Mouse (Mus musculus): ENCODE results near the gene Scd3. TPM values are rescaled to one million over a fixed set of nuclear protein-coding genes. Genes with fewer than 3 reads are reported as not detected.

Gene Scd3
- polyA plus RNA-seq, 1 experiment from 2014 or later = 0.19 TPM

DNA sequence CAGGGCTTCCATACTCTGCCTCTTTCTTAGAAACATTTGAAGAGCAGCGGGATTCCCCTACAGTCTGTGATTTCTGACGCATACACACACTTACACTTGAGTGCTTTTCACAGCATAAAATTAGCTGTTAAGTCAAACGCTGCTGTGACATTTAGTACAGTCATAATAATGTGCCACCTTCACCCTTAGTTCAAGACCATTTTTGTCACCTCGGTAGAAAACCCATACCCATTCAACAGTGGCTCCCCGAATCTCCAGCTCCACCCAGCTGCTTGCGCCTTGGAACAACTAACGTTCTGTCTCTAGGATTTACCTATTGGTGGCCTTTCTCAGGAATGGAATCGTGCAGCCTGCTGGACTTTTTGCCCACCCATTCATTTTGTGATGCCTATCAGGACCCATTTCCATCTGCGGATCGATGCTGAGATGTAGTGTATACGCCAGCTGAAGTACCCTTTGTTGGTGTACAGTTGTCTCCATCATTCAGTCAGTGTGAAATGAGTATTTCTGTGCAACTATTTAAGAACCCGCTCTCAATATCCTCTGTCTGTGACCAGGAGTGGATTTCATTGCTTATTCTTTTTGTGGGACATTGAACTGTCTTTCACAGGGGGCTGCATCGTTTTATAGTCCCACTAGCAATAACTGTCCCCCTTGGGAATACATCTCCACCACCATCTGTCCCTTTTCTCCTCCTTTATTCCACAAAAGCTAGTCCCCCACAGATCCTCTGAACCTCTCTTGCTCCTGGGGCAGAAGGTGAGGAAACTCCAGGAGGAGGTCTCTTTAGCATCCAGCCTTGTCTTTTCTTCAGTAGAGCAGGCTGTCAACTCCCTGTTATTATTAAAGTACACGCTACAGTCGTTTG lies 80.3 kb downstream of the Scd3 start:
- H3K4me2 ChIP-seq (ENCODE audit: low read length) = peak overlapping the region; percentile 76
- ATAC-seq (replicated peaks; ENCODE audit: low FRiP score, low TSS enrichment, low read depth) = 0 out of 2 replicates have a peak, but pooled peaks have one; percentile 0
- peak overlapping the region; percentile 46 for H3K9ac ChIP-seq (ENCODE audit: low read length)
- H3K9me3 ChIP-seq (ENCODE audit: control insufficient read depth, low read length) = no peaks in the 10 kb centered on the region
- no peak for DNase-seq (ENCODE audit: low spot score)
- H3K36me3 ChIP-seq (ENCODE audit: control insufficient read depth, insufficient read depth, low read length) = no peaks in the 10 kb centered on the region
- H3K27ac ChIP-seq (ENCODE audit: low read depth) = peak overlapping the region; percentile 91
- 29% methylated on average over 15 of the region's 15 CpGs for WGBS
- H3K27me3 ChIP-seq (replicated peaks; ENCODE audit: control insufficient read depth, insufficient read depth, low read length) = no peaks in the 10 kb centered on the region
- peak overlapping the region; percentile 43 for H3K4me3 ChIP-seq (ENCODE audit: low read depth, low read length)
- peaks cover 57% of the 10 kb centered on the region for H3K4me1 ChIP-seq (replicated peaks; ENCODE audit: control insufficient read depth, insufficient read depth, low read length)

DNA sequence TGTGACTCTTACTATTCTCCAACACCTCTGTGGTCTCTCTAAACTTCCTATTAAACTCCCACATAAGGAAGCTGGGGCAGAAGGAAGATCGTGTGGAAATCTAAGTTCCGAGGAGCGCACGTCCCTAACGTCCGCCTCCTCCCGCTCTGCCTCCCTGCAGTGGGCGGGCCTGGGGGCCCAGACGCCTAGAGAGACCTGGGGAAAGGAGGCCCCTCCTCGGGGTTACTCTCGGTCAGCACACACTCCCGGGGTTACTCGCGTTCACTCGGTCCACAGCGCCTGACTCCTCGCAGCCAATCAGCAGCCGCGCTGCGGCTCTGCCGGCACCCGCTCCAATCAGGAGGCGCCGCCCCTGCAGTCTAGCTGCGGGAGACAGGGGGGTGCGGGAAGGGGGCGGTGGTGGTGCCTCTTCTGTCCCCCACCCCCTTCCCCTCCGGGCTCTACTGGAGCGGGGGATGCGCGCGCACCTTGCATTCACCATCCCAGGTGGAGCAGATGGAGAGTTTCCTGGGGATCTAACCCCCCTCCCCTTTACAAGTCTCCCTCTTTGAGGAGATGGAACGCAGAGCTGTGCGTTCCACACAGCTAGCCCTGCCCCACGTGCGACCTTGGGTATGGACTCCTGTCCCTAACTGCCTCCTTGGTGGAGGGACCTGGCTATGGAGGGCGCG lies 81.1 kb downstream of the Scd3 start:
- WGBS = under 1% methylated on average over 36 of the region's 38 CpGs
- Histone ChIP-seq H3K27me3 (replicated peaks; ENCODE audit: control insufficient read depth, insufficient read depth, low read length) (no peaks in the 10 kb centered on the region), H3K4me3 (ENCODE audit: low read depth, low read length) (peak overlapping the region; percentile 43), H3K4me2 (ENCODE audit: low read length) (peak overlapping the region; percentile 76), H3K4me1 (replicated peaks; ENCODE audit: control insufficient read depth, insufficient read depth, low read length) (peaks cover 57% of the 10 kb centered on the region), H3K27ac (ENCODE audit: low read depth) (peak overlapping the region; percentile 91), H3K9me3 (ENCODE audit: control insufficient read depth, low read length) (no peaks in the 10 kb centered on the region), H3K36me3 (ENCODE audit: control insufficient read depth, insufficient read depth, low read length) (no peaks in the 10 kb centered on the region), H3K9ac (ENCODE audit: low read length) (peak overlapping the region; percentile 55)
- DNase-seq (ENCODE audit: low spot score) (peak; percentile 95), ATAC-seq (replicated peaks; ENCODE audit: low FRiP score, low TSS enrichment, low read depth) (peak; percentile 99)

DNA sequence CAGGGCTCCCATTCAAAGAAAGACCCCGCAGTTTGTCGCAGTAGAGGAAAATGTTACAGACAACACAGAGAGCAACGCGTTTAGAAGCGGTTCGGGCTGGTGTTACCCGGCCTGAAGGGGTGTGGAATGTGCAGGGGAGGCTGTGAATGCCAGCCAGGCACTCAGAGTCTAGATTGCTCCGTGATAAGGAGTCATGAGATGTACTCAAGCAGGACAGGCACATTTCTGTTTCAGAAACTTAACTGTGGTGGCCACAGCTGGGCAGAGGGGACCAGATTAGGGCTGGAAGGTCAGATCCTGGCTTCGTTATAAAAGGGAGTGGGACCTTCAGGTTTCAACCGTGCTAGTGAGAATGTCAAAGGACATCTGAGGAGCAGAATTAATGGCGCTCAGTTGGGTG lies 81.7 kb downstream of the Scd3 start:
- Histone ChIP-seq H3K4me1 (replicated peaks; ENCODE audit: control insufficient read depth, insufficient read depth, low read length) (peaks cover 57% of the 10 kb centered on the region), H3K36me3 (ENCODE audit: control insufficient read depth, insufficient read depth, low read length) (no peaks in the 10 kb centered on the region), H3K4me3 (ENCODE audit: low read depth, low read length) (peak overlapping the region; percentile 43), H3K27ac (ENCODE audit: low read depth) (peak overlapping the region; percentile 91), H3K27me3 (replicated peaks; ENCODE audit: control insufficient read depth, insufficient read depth, low read length) (no peaks in the 10 kb centered on the region), H3K9me3 (ENCODE audit: control insufficient read depth, low read length) (no peaks in the 10 kb centered on the region), H3K4me2 (ENCODE audit: low read length) (peak overlapping the region; percentile 76), H3K9ac (ENCODE audit: low read length) (peak overlapping the region; percentile 55)
- 4% methylated on average over 11 of the region's 11 CpGs for WGBS
- no peak for DNase-seq (ENCODE audit: low spot score)
- ATAC-seq (replicated peaks; ENCODE audit: low FRiP score, low TSS enrichment, low read depth) = no peak

DNA sequence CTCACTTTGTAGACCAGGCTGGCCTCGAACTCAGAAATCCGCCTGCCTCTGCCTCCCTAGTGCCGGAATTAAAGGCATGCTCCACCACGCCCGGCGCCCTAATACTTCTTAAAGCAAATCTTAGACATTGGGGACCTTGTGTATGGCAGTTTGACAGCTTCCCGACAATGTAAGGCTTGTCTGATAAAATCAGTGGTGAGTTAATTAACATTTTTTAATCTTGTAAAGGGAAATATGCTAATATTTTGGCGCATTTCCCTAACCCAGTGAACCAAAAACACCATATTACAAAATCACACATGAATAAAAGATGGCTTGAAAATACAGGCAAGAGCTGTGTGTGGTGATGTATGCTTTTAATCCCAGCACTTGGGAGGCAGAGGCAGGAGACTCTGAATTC lies 82.5 kb downstream of the Scd3 start:
- H3K36me3 ChIP-seq (ENCODE audit: control insufficient read depth, insufficient read depth, low read length) = no peaks in the 10 kb centered on the region
- H3K27ac ChIP-seq (ENCODE audit: low read depth) = no peak overlapping the region
- H3K4me2 ChIP-seq (ENCODE audit: low read length) = no peak overlapping the region
- H3K4me1 ChIP-seq (replicated peaks; ENCODE audit: control insufficient read depth, insufficient read depth, low read length) = peaks cover 50% of the 10 kb centered on the region
- DNase-seq (ENCODE audit: low spot score) (no peak), ATAC-seq (replicated peaks; ENCODE audit: low FRiP score, low TSS enrichment, low read depth) (no peak)
- no peak overlapping the region for H3K9ac ChIP-seq (ENCODE audit: low read length)
- H3K9me3 ChIP-seq (ENCODE audit: control insufficient read depth, low read length) = no peaks in the 10 kb centered on the region
- no peaks in the 10 kb centered on the region for H3K27me3 ChIP-seq (replicated peaks; ENCODE audit: control insufficient read depth, insufficient read depth, low read length)
- H3K4me3 ChIP-seq (ENCODE audit: low read depth, low read length) = no peak overlapping the region
- 95% methylated on average over 8 of the region's 8 CpGs for WGBS

DNA sequence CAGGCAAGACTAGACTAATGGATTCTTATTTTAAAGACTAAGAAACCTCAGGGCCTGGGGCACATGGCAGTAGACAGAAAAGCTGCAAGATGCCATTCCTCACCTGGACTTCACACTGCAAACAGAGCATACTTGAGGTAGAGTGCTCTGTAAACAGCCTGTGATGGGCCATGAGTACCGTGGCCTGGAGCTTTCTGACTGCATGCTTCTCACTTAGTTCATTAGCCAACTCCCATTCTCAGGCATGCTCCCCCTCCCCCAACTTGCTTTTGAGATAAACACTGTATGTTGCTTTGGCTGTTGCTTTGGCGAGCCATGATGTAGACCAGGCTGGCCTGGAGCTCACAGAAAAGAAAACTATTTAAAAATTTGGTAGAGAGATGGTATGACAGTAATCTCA lies 83.0 kb downstream of the Scd3 start:
- no peak overlapping the region for H3K4me2 ChIP-seq (ENCODE audit: low read length)
- no peak overlapping the region for H3K4me3 ChIP-seq (ENCODE audit: low read depth, low read length)
- no peak for ATAC-seq (replicated peaks; ENCODE audit: low FRiP score, low TSS enrichment, low read depth)
- H3K9ac ChIP-seq (ENCODE audit: low read length) = no peak overlapping the region
- peaks cover 45% of the 10 kb centered on the region for H3K4me1 ChIP-seq (replicated peaks; ENCODE audit: control insufficient read depth, insufficient read depth, low read length)
- H3K36me3 ChIP-seq (ENCODE audit: control insufficient read depth, insufficient read depth, low read length) = no peaks in the 10 kb centered on the region
- no peak overlapping the region for H3K27ac ChIP-seq (ENCODE audit: low read depth)
- H3K9me3 ChIP-seq (ENCODE audit: control insufficient read depth, low read length) = no peaks in the 10 kb centered on the region
- DNase-seq (ENCODE audit: low spot score) = no peak
- no peaks in the 10 kb centered on the region for H3K27me3 ChIP-seq (replicated peaks; ENCODE audit: control insufficient read depth, insufficient read depth, low read length)
- WGBS = 36% methylated on average over 2 of the region's 2 CpGs

DNA sequence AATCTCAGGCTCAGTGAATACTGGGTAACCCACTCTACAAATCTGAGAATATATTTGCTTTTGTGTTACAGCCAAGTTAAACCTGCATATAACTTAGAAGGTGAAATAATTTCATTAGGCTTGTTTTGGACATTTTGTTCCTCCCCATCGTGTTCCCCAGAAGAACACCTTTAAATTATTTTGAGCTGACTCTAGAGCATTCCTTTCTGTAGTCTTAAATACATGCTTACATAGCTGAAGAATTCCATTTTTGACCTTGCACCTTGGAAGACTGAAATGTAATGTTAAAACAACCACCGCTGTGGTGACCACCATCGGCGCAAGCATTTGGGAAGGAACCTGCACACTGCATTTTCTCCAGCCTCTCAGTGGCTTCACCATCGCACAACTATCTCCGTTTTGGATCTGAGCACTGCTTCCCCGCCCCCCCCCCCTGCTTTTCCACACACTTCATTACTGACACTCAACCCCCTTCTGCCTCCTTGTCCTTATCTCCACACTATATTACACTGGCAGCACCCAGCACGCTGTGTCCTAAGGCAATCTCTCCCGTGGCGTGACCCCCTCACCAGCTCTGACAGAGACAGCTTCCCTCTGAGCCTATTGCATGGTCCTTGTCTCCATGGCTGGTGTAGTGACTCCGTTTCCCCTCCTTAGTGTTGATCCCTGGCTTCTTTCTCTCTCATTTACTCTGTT lies 84.5 kb downstream of the Scd3 start:
- WGBS = 54% methylated on average over 11 of the region's 11 CpGs
- no peak overlapping the region for H3K4me3 ChIP-seq (ENCODE audit: low read depth, low read length)
- no peaks in the 10 kb centered on the region for H3K27me3 ChIP-seq (replicated peaks; ENCODE audit: control insufficient read depth, insufficient read depth, low read length)
- ATAC-seq (replicated peaks; ENCODE audit: low FRiP score, low TSS enrichment, low read depth) = no peak
- H3K27ac ChIP-seq (ENCODE audit: low read depth) = no peak overlapping the region
- no peak overlapping the region for H3K4me2 ChIP-seq (ENCODE audit: low read length)
- no peaks in the 10 kb centered on the region for H3K9me3 ChIP-seq (ENCODE audit: control insufficient read depth, low read length)
- no peaks in the 10 kb centered on the region for H3K36me3 ChIP-seq (ENCODE audit: control insufficient read depth, insufficient read depth, low read length)
- H3K9ac ChIP-seq (ENCODE audit: low read length) = no peak overlapping the region
- peaks cover 48% of the 10 kb centered on the region for H3K4me1 ChIP-seq (replicated peaks; ENCODE audit: control insufficient read depth, insufficient read depth, low read length)
- no peak for DNase-seq (ENCODE audit: low spot score)

DNA sequence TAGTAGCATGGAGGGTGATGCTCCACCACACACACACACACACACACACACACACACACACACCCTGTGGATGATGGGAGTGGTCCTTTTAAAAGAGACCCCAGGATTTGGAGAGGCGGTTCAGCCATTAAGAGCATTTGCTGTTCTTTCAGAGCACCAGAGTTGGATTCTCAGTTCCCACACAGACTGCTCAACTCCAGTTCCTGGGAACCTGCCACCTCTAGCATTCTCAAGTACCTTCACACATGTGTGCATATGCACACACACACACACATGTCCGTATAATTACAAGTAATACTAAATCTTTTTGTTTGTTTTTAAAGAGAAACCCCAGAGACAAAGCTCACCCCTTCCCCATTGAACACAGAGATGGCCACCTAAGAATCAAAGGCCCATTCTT lies 89.0 kb downstream of the Scd3 start:
- H3K36me3 ChIP-seq (ENCODE audit: control insufficient read depth, insufficient read depth, low read length) = peaks cover 17% of the 10 kb centered on the region
- H3K27ac ChIP-seq (ENCODE audit: low read depth) = 0 out of 2 replicates have a peak overlapping the region, but pooled peaks have one; percentile 95
- peaks cover 31% of the 10 kb centered on the region for H3K4me1 ChIP-seq (replicated peaks; ENCODE audit: control insufficient read depth, insufficient read depth, low read length)
- no peak overlapping the region for H3K9ac ChIP-seq (ENCODE audit: low read length)
- no peak overlapping the region for H3K4me2 ChIP-seq (ENCODE audit: low read length)
- H3K27me3 ChIP-seq (replicated peaks; ENCODE audit: control insufficient read depth, insufficient read depth, low read length) = no peaks in the 10 kb centered on the region
- ATAC-seq (replicated peaks; ENCODE audit: low FRiP score, low TSS enrichment, low read depth) = no peak
- no peak for DNase-seq (ENCODE audit: low spot score)
- H3K4me3 ChIP-seq (ENCODE audit: low read depth, low read length) = no peak overlapping the region
- WGBS = 88% methylated on average over 2 of the region's 2 CpGs
- no peaks in the 10 kb centered on the region for H3K9me3 ChIP-seq (ENCODE audit: control insufficient read depth, low read length)

DNA sequence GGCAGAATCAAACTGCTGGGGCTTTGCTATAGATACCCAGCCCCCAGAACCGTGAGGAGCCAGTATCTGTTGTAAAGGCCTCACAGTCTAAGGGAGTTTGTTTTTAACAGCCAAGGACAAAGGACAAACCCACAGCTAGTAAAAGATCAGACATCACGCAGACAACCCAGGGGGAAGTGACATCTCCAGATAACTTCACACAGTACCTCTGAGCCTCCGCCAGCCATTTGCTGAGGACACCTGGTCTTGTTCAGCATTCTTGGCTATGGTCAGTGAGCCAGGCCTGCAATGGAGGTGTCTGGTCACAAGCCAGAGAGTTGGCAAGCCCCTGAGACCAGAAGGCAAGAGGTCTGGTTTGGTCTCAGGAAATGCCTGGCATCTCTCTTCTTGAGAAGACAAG lies 89.4 kb downstream of the Scd3 start:
- peaks cover 21% of the 10 kb centered on the region for H3K36me3 ChIP-seq (ENCODE audit: control insufficient read depth, insufficient read depth, low read length)
- DNase-seq (ENCODE audit: low spot score) (no peak), ATAC-seq (replicated peaks; ENCODE audit: low FRiP score, low TSS enrichment, low read depth) (no peak)
- peak overlapping the region; percentile 97 for H3K4me2 ChIP-seq (ENCODE audit: low read length)
- no peaks in the 10 kb centered on the region for H3K27me3 ChIP-seq (replicated peaks; ENCODE audit: control insufficient read depth, insufficient read depth, low read length)
- peaks cover 31% of the 10 kb centered on the region for H3K4me1 ChIP-seq (replicated peaks; ENCODE audit: control insufficient read depth, insufficient read depth, low read length)
- peak overlapping the region; percentile 95 for H3K27ac ChIP-seq (ENCODE audit: low read depth)
- H3K4me3 ChIP-seq (ENCODE audit: low read depth, low read length) = peak overlapping the region; percentile 97; the same call in 1 of the 2 replicates
- H3K9ac ChIP-seq (ENCODE audit: low read length) = peak overlapping the region; percentile 50; the same call in 1 of the 2 replicates
- WGBS = 58% methylated on average over 3 of the region's 3 CpGs
- no peaks in the 10 kb centered on the region for H3K9me3 ChIP-seq (ENCODE audit: control insufficient read depth, low read length)
